Mouse (Mus musculus): ENCODE measurements around the gene Ovol1.

Ovol1 gene

GRCm38 (mm10) chr19:5529325-5530137, 30.9 kb downstream of the Ovol1 start:
- in situ Hi-C loops (cut with MboI, MseI) = loop anchor here (5.0 kb wide), 1 partner anchor 33 kb away; the partner anchor contains the start of gene Ovol1

GRCm38 (mm10) chr19:5525204-5525603, 35.2 kb downstream of the Ovol1 start:
- in situ Hi-C loops (cut with MboI, MseI) = loop anchor here (5.0 kb wide), 1 partner anchor 37 kb away; the partner anchor contains the start of gene Ovol1

GRCm38 (mm10) chr19:5518721-5519120, 41.7 kb downstream of the Ovol1 start:
- in situ Hi-C loops (cut with MboI, MseI) = no loop called here

GRCm38 (mm10) chr19:5516906-5517505, 43.4 kb downstream of the Ovol1 start:
- in situ Hi-C loops (cut with MboI, MseI) = no loop called here

GRCm38 (mm10) chr19:5515840-5516777, 44.3 kb downstream of the Ovol1 start:
- in situ Hi-C loops (cut with MboI, MseI) = no loop called here

- in situ Hi-C loops (cut with MboI, MseI) = no loop called here
Observed at GRCm38 (mm10) chr19:5513005-5513349, 47.5 kb downstream of the Ovol1 start.

- in situ Hi-C loops (cut with MboI, MseI) = no loop called here
Observed at GRCm38 (mm10) chr19:5512091-5513004, 48.1 kb downstream of the Ovol1 start.

GRCm38 (mm10) chr19:5511074-5511632, 49.3 kb downstream of the Ovol1 start:
- in situ Hi-C loops (cut with MboI, MseI) = no loop called here

- in situ Hi-C loops (cut with MboI, MseI) = no loop called here
Observed at GRCm38 (mm10) chr19:5510031-5511026, 50.1 kb downstream of the Ovol1 start, which contains the start of gene Snx32. TSS of gene Snx32 (minus strand) at chr19:5510538.

- in situ Hi-C loops (cut with MboI, MseI) = no loop called here
Observed at GRCm38 (mm10) chr19:5503687-5504086, 56.8 kb downstream of the Ovol1 start, which contains the start of gene 1700020D05Rik. TSS of gene 1700020D05Rik (minus strand) at chr19:5503787.

- in situ Hi-C loops (cut with MboI, MseI) = no loop called here
Observed at GRCm38 (mm10) chr19:5500330-5500875, 60.0 kb downstream of the Ovol1 start.

Measured in regulatory T cell (primary cell).